Mouse (Mus musculus): Measurements from ENCODE around the gene 4930402H24Rik. TPM values are rescaled to one million over a fixed set of nuclear protein-coding genes. Genes with fewer than 3 reads are reported as not detected.

The 4930402H24Rik gene
- total and polyA plus RNA-seq, 3 experiments = 6.1 to 6.2 TPM; not detected in 1

- DNase-seq (ENCODE audit: low read depth, low spot score) = no peak
- peaks cover 0 to 2% of the 10 kb centered on the region in 2 experiments; a peak in 1 of 4 replicates for H3K36me3 ChIP-seq (ENCODE audit: control insufficient read depth in 1 of 2, insufficient read depth in 2 of 2, low read length in 2 of 2)
- H3K4me1 ChIP-seq (ENCODE audit: control insufficient read depth in 1 of 2, insufficient read depth in 2 of 2, low read length in 2 of 2) = peaks cover 2 to 3% of the 10 kb centered on the region in 2 experiments; a peak in 2 of 4 replicates
- no peaks in the 10 kb centered on the region for H3K79me2 ChIP-seq (ENCODE audit: control insufficient read depth, insufficient read depth, low read length, poor library complexity)
- H3K4me3 ChIP-seq (ENCODE audit: control insufficient read depth in 1 of 2, insufficient read depth in 1 of 2, low read depth in 2 of 2, low read length in 2 of 2) = no peak overlapping the region
- H3K27me3 ChIP-seq (ENCODE audit: control insufficient read depth in 1 of 2, insufficient read depth in 2 of 2, low read length in 2 of 2) = no peaks in the 10 kb centered on the region; a peak in 1 of 4 replicates
- H3K9ac ChIP-seq (ENCODE audit: control insufficient read depth, low read depth, low read length, poor library complexity, severe bottlenecking) = no peak overlapping the region
- H3K9me3 ChIP-seq (replicated peaks; ENCODE audit: insufficient read depth, low read length) = no peaks in the 10 kb centered on the region
- no peak for TF ChIP-seq MYC (IDR thresholded peaks at IDR 0.05; ENCODE audit: low read depth, low read length)
- no peak overlapping the region for H3K27ac ChIP-seq (ENCODE audit: control insufficient read depth, low read depth, low read length)
These were observed 57.9 kb downstream of the 4930402H24Rik start for GRCm38 (mm10) chr2:130848313-130848712.

- peaks cover 2 to 3% of the 10 kb centered on the region in 2 experiments; a peak in 2 of 4 replicates for H3K4me1 ChIP-seq (ENCODE audit: control insufficient read depth in 1 of 2, insufficient read depth in 2 of 2, low read length in 2 of 2)
- TF ChIP-seq POLR2AphosphoS5 (IDR thresholded peaks at IDR 0.05; ENCODE audit: borderline replicate concordance, low read depth, low read length) = no peak
- no peak for TF ChIP-seq MAX (IDR thresholded peaks at IDR 0.05; ENCODE audit: low read length)
- TF ChIP-seq TCF12 (IDR thresholded peaks at IDR 0.05; ENCODE audit: low read depth, low read length) = no peak
- TF ChIP-seq GABPA (IDR thresholded peaks at IDR 0.05; ENCODE audit: low read depth, low read length) = no peak
- TF ChIP-seq MXI1 (IDR thresholded peaks at IDR 0.05; ENCODE audit: low read depth, low read length) = no peak
- TF ChIP-seq MYB (IDR thresholded peaks at IDR 0.05; ENCODE audit: low read depth, low read length) = no peak
- TF ChIP-seq RCOR1 (IDR thresholded peaks at IDR 0.05; ENCODE audit: low read depth, low read length) = no peak
- TF ChIP-seq CHD2 (IDR thresholded peaks at IDR 0.05; ENCODE audit: low read length) = no peak
- TF ChIP-seq CTCF (IDR thresholded peaks at IDR 0.05 in 2 of 3, conservative IDR thresholded peaks at IDR 0.05 in 1 of 3; ENCODE audit: control insufficient read depth in 1 of 3, insufficient read depth in 1 of 3, low read depth in 2 of 3, low read length in 3 of 3, poor library complexity in 1 of 3, severe bottlenecking in 1 of 3) = no peak
- TF ChIP-seq ETS1 (IDR thresholded peaks at IDR 0.05; ENCODE audit: low read depth, low read length) = no peak
- TF ChIP-seq E2F4 (IDR thresholded peaks at IDR 0.05; ENCODE audit: borderline replicate concordance, low read depth, low read length) = no peak
- no peak for TF ChIP-seq RAD21 (IDR thresholded peaks at IDR 0.05; ENCODE audit: low read depth, low read length)
- TF ChIP-seq ELF1 (IDR thresholded peaks at IDR 0.05; ENCODE audit: low read depth, low read length) = no peak
- TF ChIP-seq JUND (IDR thresholded peaks at IDR 0.05; ENCODE audit: low read depth, low read length) = no peak
- no peak for TF ChIP-seq MYC (IDR thresholded peaks at IDR 0.05; ENCODE audit: low read depth, low read length)
- no peak for TF ChIP-seq MAFK (IDR thresholded peaks at IDR 0.05; ENCODE audit: borderline replicate concordance, low read depth, low read length)
- H3K9me3 ChIP-seq (replicated peaks; ENCODE audit: insufficient read depth, low read length) = no peaks in the 10 kb centered on the region
- no peak overlapping the region for H3K9ac ChIP-seq (ENCODE audit: control insufficient read depth, low read depth, low read length, poor library complexity, severe bottlenecking)
- H3K79me2 ChIP-seq (ENCODE audit: control insufficient read depth, insufficient read depth, low read length, poor library complexity) = peaks cover 6% of the 10 kb centered on the region; the same call in 1 of the 2 replicates
- H3K27me3 ChIP-seq (ENCODE audit: control insufficient read depth in 1 of 2, insufficient read depth in 2 of 2, low read length in 2 of 2) = peaks cover 0 to 1% of the 10 kb centered on the region in 2 experiments; a peak in 2 of 4 replicates
- DNase-seq (ENCODE audit: low read depth, low spot score) = no peak
- no peak overlapping the region for H3K27ac ChIP-seq (ENCODE audit: control insufficient read depth, low read depth, low read length)
- H3K36me3 ChIP-seq (ENCODE audit: control insufficient read depth in 1 of 2, insufficient read depth in 2 of 2, low read length in 2 of 2) = peaks cover 0 to 5% of the 10 kb centered on the region in 2 experiments; a peak in 2 of 4 replicates
- no peak overlapping the region for H3K4me3 ChIP-seq (ENCODE audit: control insufficient read depth in 1 of 2, insufficient read depth in 1 of 2, low read depth in 2 of 2, low read length in 2 of 2)
These were observed 62.6 kb downstream of the 4930402H24Rik start for GRCm38 (mm10) chr2:130843623-130844022.
